Mouse (Mus musculus) embryo, embryonic 10 days (tissue): ENCODE measurements around the gene Kif22.
"Not testable (repeated sequence)": the region's sequence is repeated elsewhere in the genome, so short reads cannot be mapped to it uniquely, and the experiment has no call there.

ENCODE experiments used
- DNase-seq: peaks from one replicate; pipeline ENCODE4 v3.0.0-alpha.2; 2015; ENCODE audit warnings: low spot score

Kif22 gene

DNA sequence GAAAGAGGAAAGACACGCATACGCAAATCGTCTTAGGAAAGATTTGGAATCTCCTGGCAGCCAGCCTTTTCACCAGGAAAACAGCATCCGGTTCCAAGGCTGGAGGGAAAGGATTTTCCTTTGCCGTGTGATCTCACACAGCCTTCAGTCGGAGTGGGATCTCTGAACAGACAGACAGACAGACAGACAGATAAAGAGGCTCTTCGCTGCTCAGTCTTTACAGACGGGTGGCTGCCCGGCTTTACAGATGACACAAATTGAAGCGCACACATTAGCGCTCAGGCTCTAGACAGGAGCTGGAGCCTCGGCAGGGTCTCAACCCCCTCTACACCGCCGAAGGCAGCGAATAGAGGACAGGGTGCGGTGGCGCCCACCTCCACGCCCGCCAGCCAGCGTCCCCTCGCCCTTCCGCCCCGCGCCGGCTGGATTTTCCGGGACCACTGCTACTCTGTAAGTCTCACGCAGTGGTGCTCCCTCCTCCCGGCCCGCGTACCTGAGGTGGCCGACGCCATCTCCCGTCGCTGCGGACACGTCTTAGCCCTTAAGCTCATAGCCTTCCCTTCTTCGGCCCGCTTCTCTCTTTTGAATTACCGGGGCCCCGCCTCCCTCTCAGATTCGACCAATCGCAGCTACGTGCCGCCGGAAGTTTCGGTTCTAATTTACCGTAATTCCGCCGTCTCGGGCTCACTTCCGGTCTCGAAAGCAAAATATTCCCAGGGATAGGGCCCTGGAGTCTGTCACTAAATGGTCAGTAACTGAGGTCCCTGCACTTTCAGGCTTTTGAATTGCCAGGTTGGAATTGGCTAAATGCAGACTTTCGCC is at the start of gene Kif22:
TSS of gene Kif22 (minus strand) at position 621 of the 822 bp plus-strand sequence.
- DNase-seq, result peak; percentile 97

DNA sequence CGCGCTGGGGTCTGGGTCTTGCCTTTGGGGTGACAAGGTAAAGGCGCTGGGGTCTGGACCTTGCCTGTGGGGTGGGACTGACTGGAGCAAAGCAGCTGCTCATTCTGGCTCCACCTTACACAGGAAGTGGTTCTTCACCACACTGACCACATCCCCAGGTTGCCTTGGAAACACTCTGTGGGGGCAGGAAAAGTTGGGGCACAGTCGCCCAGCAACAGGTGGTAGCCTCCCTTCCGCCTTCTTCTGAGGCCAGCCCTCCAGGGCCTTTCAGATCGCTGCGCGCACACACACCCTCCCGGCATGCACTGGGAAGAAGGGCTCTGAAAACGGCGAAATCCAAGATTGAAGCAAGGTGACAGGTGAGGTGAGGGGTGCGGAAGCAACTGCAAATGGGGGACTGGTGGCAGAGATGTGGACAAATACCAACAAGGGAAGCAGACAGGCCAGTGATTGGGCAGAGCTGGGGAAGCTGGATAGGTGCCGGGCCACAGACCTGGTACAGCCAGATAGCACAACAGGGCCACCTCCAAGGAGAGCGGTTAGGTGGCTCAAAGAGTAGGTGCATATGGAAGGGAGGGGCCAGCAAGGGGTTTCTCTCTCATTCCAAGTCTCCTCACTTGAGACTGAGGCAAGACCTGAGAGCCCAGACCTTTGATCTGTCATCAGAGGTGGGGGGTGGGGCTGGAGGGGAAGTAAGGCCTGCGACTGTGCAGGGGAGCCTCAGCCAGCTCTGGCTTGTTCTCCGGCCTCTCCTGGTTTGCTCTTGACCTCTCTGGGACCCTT is 49.0 kb upstream of the Kif22 start, which contains the start of gene AI467606:
TSS of gene AI467606 (plus strand) at position 246 of the 783 bp plus-strand sequence.
- DNase-seq, result no peak

DNA sequence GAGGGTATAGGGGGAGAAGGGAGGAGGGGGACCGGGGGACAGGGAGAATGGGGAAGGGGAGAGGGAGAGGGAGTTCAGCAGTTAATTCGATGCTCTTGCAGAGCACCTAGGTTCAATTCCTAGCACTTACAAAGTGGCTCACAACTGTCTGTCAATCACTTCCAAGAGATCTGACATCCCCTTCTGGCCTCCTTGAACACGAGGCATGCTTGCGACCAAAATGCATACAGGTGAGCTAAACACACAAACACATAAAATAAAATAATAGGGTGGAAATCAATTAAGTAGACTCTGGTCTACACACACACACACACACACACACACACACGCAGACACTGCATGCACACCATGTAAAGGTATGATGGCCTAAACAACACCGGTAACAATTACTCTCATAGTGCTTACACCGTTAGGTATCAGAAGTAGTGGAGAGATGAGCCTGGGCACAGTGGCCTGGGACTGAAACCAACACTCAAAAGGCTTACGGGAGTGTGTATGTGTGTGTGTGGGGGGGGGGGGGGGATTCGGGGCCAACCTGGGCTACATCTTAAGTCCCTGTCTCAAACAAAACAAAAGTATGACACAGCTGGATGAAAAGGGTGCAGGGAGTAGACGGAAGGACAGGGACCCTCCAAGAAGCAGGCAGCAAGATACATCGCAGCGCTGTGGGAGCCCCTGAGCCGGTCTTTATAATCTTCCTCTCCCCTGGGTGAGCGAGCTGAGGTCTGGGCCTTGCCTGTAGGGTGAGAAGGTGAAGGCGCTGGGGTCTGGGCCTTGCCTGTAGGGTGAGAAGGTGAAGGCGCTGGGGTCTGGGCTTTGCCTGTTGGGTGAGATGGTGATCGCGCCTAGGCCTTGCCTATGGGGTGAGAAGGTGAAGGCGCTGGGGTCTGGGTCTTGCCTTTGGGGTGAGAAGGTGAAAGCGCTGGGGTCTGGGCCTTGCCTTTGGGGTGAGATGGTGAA is 48.2 kb upstream of the Kif22 start:
- DNase-seq, result no peak

- peak; percentile 33 for DNase-seq
Measured at GRCm38 (mm10) chr7:127088901-127089845, 46.9 kb upstream of the Kif22 start.

DNA sequence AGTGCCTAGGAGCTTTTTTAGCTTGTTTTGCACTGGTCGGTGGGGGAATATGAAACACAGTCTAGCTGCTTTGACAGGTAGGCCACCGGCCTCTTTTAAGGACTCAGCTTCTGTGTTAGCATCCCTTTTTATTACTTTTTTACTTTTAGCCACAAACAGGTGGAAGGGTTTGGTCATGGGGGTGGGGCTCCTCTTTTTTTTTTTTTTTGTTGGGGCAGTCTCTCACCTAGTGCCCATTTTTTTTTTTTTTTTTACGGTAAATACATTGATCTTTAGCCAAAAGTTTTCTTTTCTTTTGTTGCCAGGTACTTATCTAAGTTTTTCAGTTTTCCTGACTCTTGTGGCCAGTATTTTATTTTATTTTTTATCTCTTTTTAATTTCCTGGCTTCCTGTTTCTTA is 45.8 kb upstream of the Kif22 start:
- DNase-seq, result no peak

GRCm38 (mm10) chr7:127087278-127088010 is 45.2 kb upstream of the Kif22 start, which contains the start of gene Zg16:
Gene Zg16, minus strand, starts transcription at chr7:127087328.
- not testable (repeated sequence) for DNase-seq

DNA sequence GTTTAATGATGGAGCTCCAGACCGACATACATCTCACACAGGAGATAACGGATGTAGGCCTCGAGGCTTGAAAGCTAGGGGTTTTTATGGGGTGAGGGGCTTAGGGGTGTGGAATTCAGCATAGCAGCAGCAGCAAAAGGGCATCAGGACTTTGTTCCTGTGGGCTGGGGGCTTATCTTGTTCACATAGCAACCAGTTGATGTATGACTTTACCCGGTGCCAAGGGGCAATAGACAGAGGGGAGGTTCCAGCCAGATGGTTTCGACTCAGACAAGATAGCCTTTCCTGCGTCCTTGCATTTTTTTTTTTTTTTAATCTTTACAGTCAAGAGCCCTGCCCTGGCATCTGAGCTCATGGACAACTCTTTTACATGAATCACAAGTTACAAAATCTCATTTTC is 43.5 kb upstream of the Kif22 start:
- not testable (repeated sequence) for DNase-seq

- no peak for DNase-seq
Measured at GRCm38 (mm10) chr7:127084794-127085193, 42.5 kb upstream of the Kif22 start.

DNA sequence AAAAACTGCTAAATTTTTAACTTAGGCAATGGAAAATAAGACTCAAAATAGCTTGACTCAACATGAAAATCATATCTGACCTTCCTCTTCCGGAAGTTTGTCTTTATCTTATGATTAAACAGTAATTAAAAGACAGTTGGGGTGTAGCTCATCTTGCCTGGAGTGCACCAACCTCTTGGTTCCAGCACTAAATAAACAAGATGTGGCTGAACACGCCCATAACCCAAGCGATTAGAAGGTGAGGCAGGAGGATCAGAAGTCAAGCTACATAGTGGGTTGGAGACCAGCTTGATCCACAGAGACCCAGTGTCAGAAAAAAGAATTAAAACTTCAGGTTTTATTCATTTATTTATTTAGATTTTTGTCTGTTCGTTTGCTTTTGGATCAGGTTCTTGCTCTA is 41.4 kb upstream of the Kif22 start:
- no peak for DNase-seq

DNA sequence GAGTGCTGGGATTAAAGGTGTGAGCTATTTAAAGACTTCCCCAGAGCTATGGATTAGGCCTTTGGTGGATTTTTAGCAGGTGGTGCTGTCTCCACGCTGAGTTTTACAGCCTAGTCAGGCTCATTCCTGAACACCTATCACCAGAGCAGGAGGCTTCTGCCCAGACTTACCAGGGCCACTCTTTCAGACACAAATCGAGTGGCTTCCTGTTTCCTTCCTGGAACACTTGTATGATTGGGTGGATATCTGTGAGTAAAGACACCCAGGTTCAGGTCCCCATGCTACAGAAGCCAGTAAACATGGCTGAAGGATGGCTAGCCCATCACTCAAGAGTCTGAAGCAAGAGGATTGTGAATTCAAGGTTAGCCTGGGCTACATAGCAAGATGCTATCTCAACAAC is 40.7 kb upstream of the Kif22 start:
- DNase-seq, result no peak

DNA sequence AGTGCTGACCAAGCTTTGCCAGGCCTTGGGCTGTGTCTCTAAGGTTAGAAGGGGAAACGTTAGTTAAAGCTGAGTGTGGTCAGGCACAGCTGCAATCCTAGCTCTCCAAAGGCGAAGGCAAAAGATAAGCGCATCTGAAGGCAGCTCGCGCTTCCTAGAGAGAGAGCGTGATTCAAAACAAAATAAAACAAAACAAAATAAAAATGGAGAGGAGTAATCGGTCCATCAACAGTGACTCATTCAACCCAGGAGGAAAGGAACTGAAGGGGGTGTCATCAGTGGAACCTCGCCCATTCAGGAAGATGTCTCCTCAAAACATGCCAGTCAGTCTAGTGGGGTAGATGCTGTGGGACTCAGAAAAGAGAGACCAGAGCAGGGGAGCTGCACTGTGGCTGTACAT is 40.0 kb upstream of the Kif22 start:
- DNase-seq, result no peak

- DNase-seq, result no peak
Measured at GRCm38 (mm10) chr7:127080045-127080444, 37.8 kb upstream of the Kif22 start.

DNA sequence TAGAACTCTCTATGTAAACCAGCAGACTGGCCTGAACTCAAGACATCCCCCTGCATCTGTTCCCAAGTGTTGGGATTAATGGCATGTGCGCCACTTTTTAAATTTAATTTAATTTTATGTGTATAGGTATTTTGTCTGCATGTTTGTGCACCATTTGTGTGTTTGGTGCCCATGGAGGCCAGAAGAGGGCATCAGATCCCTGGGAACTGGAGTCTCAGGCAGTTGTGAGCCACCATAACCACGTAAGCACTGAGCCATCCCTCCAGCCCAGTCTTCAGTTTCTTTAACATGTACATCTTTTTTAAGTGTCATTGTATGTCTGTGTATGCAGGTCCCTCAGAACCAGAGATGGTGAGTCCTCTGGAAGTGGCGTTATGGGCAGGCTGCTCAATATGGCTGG is 35.4 kb upstream of the Kif22 start:
- DNase-seq, result no peak

DNA sequence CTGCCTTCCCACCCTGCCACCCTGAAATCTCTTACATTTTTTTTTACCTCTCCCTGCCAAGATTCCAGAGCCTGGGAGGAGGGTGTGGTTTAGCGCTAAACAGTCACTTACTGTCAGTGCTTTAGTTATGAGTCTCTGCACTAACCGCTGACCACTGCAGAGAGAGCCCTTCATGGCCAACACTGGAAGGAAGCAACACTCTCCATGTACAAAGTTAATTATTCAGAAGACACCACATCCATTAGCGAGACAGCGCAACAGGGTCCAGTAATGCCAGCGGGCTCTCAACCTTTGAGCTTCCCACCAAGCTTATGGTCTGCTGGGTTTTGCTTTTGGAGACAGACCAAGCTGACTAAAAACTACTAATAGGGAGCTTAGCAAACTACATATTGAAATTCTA is 33.9 kb upstream of the Kif22 start:
- no peak for DNase-seq

DNA sequence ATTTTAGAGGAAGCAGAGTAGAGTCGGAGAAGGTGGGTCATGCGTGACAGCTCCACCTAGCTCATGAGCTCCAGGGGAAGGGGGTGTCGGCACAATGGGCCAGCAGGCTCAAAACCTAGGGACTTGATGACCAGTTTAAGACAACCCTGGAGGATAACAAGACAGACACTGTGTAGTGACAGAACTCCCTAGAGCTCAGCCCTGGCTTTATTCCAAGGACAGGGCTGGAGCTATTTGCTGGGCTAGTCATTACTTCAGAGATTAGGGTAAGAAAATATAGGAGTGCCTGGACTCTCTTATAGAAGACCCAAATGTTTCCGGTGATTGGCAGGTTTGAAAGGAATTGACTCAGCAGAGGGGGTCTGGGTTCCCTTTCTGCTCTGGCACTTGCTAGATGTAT is 30.9 kb upstream of the Kif22 start:
- no peak for DNase-seq

DNA sequence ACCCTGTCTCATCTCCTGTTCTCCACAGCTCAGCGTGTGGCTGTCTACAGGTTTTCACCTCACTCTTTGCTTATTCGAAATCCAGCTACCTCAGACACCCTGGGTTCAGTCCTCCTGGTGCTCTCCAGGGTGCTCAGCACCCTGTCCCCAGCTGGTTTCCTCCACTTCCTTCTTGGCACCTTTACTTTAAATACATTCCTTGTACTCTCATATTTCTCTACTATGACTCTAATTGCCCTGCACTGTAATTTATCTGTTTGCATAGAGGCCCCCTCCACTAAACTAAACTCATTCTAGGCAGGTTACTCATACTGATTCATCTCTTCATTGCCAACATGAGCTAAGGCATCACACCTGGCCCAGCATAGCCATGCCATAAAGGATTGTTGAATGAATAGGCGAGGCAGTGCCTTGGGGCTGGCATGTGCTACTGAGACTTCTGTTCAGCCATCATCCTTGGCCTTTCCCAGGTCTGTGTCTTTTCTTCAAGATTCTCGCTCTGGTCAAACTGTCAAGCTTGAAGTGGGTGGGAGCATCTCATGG is 28.7 kb upstream of the Kif22 start:
- DNase-seq, result no peak

- no peak for DNase-seq
Measured at GRCm38 (mm10) chr7:127066317-127066716, 24.0 kb upstream of the Kif22 start.

- DNase-seq, result no peak
Measured at GRCm38 (mm10) chr7:127065538-127065937, 23.3 kb upstream of the Kif22 start.

DNA sequence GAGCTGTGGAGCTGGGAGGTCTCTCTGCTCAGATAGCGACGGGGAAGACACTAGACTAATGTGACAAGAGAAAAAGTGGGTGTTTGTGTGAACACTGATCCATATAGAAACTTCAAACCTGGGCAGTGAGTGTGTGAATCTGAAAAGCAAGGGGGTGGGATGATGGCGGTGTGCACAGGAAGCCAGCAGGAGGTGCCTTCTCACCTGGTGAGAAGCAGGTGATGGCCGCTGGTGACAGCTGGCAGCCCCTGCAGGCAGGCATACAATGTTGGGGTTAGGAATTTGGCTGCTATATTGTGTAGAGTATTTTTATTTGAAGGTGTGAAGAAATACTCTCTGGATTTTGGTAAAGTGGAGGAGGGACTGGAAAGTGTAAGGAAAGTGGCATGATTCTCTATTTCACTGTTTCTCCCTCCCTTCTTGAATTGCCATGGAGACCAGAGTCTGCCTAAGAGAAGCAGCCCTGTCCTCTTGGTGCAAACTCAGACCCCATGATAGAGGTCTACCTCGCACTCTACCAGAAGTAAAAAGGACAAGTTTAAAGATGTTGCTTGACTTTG is 12.8 kb upstream of the Kif22 start:
- no peak for DNase-seq
